Mouse (Mus musculus) kidney, adult 2 months (tissue): Measurements from ENCODE around the gene H2-Q6.
"Not testable (repeated sequence)": the region's sequence is repeated elsewhere in the genome, so short reads cannot be mapped to it uniquely, and the experiment has no call there.

Experiments
- CTCF ChIP-seq: fragments of 200-500 bp; conservative IDR thresholded peaks from 2 replicates; pipeline ENCODE4 v1.5.1; 2011; ENCODE audit warnings: low read depth, mild to moderate bottlenecking, control low read depth, low read length, moderate library complexity, mixed read lengths; ENCODE audit not compliant: insufficient read depth, insufficient read length
- POLR2A ChIP-seq: fragments of 200-500 bp; IDR thresholded peaks from one replicate; pipeline ENCODE4 v1.6.1; 2011; ENCODE audit warnings: low read depth, low read length, control low read depth

GRCm38 (mm10) chr17:35430671-35431070 is 6.0 kb downstream of the H2-Q6 start:
- not testable (repeated sequence) for TF ChIP-seq CTCF, POLR2A
